Mouse (Mus musculus) spleen, postnatal 14 days (tissue): ENCODE measurements around the gene Tspan3.

Experiments
- DNase-seq, 2 experiments: peaks; one replicate each; pipeline ENCODE4 v3.0.0; 2021 to 2022; ENCODE audit warnings: low spot score in 2 of 2

The Tspan3 gene

DNA sequence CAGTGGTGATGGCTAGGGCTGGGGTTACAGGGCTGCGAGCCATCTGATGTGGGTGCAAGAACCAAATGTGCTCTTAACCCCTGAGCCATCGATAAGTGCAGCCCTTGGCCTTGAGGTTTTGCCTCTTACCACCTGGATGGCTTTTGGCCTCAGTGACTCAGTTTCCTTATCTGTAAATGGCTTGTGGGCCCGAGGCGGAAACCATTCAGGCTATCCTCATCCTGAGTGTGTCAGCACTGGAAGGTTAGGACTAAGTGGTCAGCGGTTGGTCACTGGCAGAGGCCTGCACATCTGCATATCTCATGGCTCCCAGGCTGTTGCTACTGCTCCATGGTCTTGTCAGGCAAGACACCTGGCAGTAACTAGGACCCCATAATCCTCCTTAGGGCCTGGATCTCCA, 47.2 kb downstream of the Tspan3 start:
- DNase-seq: no peak

DNA sequence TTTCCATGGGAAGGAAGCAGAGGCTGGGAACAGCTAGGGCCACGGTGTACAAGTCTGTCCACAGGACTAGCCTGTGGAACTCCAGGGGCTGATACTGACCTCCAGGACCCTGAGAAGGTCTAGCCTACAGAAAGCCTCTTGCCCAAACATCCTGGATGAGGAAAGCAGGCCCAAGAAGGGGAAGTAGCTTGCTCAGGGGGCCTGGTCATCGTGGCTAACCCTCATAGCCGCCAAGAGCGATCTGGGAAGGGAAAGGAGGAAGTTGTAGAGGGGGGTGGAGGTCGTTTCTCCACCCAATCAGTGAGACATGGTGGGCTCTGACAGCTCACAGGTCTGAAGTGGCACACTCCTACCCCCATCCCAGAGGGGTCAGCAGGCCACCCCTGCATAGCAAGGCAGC, 57.1 kb downstream of the Tspan3 start:
- DNase-seq: no peak

- no peak for DNase-seq
Measured at GRCm38 (mm10) chr9:56107527-56107926, 57.8 kb downstream of the Tspan3 start.

DNA sequence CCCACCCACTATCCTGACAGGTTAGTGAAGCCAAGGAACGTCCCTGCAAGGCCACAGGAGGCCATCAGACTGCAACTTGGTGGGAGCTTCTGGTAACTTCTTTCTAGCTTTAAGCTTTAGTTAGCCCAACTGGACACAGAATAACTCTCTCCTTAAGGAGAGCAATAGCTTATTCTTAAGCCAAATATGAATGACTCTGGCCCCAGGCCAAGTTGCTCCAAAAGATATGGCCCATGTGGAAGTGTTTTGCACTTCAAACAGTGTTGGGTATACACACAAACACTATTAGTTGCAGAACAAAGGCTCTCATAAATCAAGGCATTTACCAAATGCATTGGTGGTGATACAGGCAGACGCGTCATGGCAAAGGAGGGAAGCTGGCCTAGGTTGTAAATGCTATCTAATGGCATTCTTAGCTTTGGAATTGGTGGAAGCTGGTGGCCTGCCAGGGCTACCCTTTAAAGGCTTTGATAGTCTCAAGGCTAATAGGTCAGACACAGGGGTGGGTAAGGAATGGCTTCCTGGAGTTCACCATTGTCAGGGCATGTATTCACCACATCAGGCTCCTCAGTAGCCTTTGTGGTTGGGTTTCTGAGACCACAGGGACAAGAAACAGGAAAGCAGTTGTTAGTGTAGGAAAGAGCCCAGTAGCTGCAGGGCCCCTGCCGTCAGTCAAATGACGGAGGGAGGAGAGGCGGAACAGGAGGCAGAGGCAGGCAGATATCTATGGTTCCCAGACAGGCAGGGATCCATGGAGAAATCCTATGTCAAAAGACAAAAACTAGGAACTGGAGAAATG, 58.8 kb downstream of the Tspan3 start:
- DNase-seq: no peak

DNA sequence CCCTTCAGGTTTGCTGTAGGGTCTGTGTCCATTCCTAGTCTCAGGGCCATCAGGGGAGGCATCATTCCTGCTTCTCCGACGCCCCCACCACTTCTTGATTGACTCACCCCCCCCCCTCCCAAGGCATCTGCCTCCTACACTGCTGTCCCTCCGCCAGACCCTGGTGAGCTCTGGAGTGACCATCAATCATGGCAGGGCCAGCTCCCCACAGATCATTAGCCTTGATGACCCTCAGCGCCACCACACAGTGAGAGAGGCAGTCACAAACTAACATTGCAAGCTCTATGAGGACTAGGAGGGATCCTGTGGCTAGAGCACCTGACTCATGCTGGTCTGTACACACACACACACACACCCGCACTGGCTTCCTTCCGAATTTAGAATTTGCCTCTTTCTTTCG, 60.4 kb downstream of the Tspan3 start:
- DNase-seq: no peak

GRCm38 (mm10) chr9:56101022-56101421, 64.3 kb downstream of the Tspan3 start:
- DNase-seq: no peak

DNA sequence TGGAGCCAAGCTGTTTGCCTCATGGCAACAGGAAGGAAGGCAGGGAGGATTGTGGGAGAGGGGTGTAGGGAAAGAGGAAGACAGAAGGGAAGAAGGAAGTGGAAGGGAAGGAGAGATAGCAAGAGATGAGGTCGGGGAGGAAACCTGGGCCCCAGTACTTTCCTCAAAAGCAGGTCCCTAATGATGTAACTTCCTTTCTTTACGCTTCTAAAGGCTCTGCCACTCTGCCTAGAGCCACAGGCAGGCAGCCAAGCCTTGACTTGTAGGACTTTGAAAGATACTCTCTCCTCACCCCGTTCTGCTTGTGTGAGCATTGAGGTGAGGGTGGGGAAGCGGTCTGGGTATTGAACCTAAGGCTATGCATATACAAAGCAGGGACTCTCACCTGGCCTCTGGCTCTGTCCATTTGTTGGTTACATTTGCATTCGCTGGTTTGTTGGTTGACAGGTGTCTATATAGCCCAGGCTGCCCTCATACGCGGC, 65.2 kb downstream of the Tspan3 start:
- no peak for DNase-seq

GRCm38 (mm10) chr9:56097584-56098298, 67.5 kb downstream of the Tspan3 start:
- no peak for DNase-seq

- DNase-seq: no peak
Measured at GRCm38 (mm10) chr9:56092102-56092501, 73.2 kb downstream of the Tspan3 start.

DNA sequence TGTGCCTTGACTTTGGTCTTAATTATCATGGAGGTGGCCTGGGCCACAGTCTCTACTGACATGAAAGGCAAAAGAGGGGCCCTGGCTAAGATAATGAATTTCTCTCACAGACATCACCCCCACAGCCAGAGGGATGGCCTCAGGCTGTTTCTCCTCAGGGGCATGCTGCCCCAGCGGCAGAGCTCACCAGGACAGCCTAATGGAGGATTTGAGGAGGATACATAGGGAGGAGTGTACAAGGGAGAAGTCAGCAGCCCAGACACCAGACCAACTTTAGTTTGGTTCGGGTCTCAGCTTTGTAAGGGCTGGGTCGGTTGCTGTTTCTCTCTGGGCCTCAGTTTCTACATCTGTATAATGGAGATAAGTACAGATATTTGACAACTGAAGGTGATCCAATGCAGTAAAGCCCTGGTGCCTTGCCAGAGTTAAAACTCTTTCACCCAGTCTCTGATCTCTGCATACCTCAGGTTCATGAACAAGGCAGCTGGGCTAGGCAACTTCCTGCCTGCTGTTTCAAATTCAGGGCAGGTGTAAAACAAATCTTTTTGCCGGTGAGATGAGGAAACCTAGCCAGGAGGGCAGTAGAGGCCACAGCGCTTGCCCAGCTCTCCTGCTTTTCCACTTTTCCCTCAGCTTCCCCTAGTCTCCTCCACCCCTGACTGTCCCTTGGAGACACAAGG, 74.6 kb downstream of the Tspan3 start:
- no peak for DNase-seq

DNA sequence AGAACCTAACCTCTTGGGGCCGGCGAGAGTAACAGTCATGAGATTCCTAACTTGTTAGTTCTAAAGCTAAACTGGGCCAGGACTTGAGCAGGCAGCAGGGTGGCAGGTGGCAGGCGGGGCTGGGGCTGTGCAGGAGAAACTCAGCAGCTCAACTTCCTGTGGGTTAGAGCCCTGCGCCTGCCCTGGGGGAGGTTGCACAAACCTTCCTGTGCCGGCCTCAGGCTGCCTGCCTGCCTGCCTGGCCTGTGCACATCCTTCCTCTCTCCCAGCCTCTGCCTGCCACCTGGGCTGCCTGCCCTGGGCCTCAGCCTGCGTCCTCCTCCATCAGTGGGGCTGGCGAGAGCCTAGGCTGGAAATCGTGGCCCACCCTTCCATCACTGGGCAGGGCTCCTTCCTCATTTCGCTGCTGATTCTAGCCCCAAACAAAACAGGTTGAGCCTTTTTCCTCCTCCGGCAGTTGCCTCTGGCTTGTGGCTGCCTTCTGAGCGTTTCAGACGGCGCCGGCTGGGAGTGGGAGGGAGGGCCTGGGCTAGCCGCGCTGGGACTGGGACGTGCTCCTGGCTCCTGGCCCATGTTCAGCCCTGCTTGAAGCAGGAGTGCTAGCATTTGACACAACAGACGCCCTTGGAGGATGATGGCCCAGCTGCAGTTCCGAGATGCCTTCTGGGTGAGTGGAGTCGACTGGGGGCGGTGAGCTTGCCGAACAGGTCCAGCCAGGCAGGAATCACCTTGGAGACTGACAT, 75.3 kb downstream of the Tspan3 start, which contains the start of gene Pstpip1:
Gene Pstpip1, plus strand, starts transcription at position 185 of the 743 bp plus-strand sequence.
- peak; percentile 53 to 58 for DNase-seq

DNA sequence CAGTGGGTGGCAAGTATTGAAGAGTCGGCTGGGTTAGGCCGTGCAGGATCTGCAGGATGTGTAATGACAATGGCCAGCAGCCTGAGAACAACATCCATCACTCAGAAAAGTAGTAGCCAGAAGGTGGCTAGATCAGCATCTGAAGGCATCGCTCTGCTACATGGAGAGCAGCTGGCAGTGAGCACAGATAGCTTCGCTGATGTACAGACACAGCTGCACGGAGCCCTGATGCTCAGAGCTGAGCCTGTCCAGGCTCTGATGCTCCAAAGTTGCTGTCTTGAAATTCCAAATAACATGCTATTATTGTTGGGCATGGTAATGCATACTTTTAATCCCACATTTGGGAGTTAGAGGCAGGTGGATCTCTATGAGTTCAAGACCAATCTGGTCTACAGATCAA, 78.8 kb downstream of the Tspan3 start:
- DNase-seq: no peak
